Mouse (Mus musculus): ENCODE measurements around the gene Abcb10. TPM values are rescaled to one million over a fixed set of nuclear protein-coding genes. Genes with fewer than 3 reads are reported as not detected.

Gene Abcb10
- total RNA-seq, 2 experiments from 2014 or later: 15.3 to 17.3 TPM

DNA sequence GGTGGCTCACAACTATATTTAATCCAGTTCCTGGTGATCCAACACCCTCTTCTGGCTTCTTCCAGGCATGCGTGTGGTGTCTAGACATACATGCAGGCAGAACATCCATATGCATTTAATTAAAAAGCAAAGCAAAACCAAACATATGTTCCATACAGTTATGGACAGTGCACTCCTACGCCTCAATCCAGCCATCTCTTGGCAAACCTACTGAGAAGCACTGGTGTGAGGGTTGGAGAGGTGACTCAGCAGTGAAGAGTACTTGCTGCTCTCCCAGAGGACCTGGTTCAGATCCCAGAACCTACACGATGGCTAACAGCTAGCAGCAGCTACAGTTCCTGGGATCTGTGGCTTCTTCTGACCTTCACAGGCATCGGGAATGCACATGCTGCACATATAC is 70.7 kb downstream of the Abcb10 start:
- peak in 1 of 2 experiments; percentile 22 for DNase-seq (ENCODE audit: low spot score in 2 of 2)

DNA sequence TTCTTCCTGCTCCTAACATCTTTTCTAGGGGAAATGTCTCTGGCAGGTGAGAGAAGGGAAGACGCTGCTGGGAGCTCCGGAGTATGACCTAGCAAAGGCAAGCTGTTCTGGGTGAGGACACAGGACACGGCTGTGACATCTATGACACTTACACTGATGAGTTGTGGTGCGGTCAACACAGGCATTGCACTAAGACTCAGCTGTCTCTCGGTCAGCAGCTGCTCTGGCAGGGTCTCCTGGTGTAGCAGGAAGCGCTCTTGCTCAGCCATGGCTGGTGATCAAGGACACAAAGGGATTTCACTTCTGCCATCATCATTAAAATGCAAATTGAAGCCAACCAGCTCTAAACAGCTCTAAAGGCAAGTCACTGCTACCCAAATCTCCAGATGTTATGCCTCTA is 75.3 kb downstream of the Abcb10 start:
- no peak for DNase-seq (ENCODE audit: low spot score in 2 of 2)

- no peak for DNase-seq (ENCODE audit: low spot score in 2 of 2)
Measured at GRCm38 (mm10) chr8:123902653-123903052, 80.3 kb downstream of the Abcb10 start.

Small RNA genes lying within 50 kb of the gene (microRNA-seq; reads per million reads assigned to microRNA genes)
- 0 reads per million in 2 experiments for gene Mir1967

Other genes with a start within 250 kb of the Abcb10 start
- gene Rab4a, start 177.1 kb downstream of the Abcb10 start, total RNA-seq (2021): 10 to 100 TPM; 42.6 to 44.8 TPM
- gene Ccsap, start 122.9 kb downstream of the Abcb10 start, total RNA-seq (2021): 10 to 100 TPM; 56.7 to 61.7 TPM
- 1 to 10 TPM; 5.2 to 7.0 TPM for gene Acta1, start 88.4 kb downstream of the Abcb10 start, total RNA-seq (2021)
- gene Nup133, start 33.9 kb downstream of the Abcb10 start, total RNA-seq (2021): 10 to 100 TPM; 21.9 to 23.8 TPM
- gene Taf5l, start 38.3 kb upstream of the Abcb10 start, total RNA-seq (2021): 10 to 100 TPM; 20.4 to 21.9 TPM
- 10 to 100 TPM; 12.0 to 12.3 TPM for gene Urb2, start 38.4 kb upstream of the Abcb10 start, total RNA-seq (2021)
- 10 to 100 TPM; 41.5 to 48.8 TPM for gene Galnt2, start 248.3 kb upstream of the Abcb10 start, total RNA-seq (2021)